Mouse (Mus musculus): ENCODE results near the gene Cldn6. TPM values are rescaled to one million over a fixed set of nuclear protein-coding genes. Genes with fewer than 3 reads are reported as not detected.

The Cldn6 gene
- not detected for polyA plus RNA-seq (2017; shearing (Covaris generic))

DNA sequence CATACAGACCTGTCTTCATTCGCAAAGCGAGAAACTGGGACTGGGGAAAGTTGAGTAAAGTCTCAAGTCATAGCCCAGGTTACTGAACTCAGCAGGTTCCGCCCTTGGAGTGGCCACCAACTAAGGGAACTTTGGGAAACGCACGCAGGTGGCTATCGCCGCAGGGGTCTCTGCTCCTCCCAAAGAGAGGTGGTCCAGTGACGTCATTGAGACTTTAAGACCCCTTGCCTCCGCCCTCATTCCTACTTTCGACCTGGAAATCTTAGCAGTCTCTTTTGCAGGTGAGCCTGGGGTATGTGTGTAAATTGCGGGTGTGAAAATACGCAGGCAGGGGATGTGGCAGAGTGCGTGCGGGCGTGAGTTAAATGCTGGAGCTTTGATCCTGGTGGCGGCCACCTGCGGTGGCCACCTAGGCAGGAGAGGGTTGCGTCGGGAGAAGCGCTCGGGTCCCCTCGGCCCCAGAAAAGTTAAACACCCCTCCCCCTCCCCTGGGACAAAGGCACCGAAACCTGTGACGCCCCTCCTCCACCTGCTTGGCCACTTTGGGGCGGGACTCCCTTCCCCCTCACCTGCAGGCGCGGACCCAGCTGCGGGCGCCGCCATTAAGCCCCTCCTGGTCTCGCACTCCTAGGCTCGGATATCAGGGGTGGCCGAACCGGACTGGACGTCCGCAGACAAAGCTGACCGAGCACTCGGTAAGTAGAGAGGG, at the start of gene Cldn6:
TSS of gene Cldn6 (plus strand) at position 123 of the 709 bp plus-strand sequence.

DNA sequence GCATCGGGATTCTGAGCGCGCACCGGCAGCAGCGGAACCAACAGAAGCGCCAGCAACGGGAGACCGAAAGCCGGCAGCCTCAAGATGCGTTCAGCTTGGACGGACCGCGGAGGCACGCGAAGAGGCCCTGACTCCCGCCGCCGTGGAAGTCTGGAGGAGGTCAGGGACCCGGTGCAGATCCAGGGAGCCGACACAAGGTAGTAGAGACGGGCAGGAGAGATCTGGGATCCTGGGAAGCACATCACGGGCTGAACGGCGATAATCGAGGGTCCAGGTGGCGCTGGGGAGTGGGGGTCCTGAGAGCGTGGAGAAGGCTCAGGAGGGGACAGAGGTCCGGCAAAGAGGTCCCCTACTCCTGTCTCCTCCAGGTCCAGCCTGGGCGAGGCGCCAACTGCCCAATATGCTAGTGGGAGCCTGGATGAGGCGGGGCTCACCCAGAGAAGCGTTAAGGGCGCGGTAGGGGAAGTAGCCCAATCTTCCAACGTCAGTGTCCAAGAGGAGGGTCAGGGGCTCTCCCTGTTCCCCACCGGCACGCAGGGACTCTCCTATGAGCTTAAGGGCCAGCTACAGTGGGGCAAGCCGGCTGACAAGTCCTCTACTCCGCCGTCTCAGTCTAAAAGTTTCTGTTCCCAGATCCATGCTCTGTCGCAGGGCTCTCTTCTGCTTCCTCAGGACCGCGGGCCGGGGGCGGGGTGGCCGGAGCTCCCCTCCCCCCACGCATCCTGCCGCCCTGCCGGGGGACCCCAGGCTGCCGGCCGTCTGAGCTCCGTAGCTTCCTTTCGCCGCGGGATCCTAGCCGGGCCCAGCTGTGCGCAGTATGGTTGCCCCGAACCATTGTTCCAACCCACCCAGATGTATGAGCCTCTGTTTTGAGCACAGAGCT, 34.2 kb upstream of the Cldn6 start, which contains the start of gene Mmp25:
TSS of gene Mmp25 (minus strand) at position 665 of the 883 bp plus-strand sequence.

DNA sequence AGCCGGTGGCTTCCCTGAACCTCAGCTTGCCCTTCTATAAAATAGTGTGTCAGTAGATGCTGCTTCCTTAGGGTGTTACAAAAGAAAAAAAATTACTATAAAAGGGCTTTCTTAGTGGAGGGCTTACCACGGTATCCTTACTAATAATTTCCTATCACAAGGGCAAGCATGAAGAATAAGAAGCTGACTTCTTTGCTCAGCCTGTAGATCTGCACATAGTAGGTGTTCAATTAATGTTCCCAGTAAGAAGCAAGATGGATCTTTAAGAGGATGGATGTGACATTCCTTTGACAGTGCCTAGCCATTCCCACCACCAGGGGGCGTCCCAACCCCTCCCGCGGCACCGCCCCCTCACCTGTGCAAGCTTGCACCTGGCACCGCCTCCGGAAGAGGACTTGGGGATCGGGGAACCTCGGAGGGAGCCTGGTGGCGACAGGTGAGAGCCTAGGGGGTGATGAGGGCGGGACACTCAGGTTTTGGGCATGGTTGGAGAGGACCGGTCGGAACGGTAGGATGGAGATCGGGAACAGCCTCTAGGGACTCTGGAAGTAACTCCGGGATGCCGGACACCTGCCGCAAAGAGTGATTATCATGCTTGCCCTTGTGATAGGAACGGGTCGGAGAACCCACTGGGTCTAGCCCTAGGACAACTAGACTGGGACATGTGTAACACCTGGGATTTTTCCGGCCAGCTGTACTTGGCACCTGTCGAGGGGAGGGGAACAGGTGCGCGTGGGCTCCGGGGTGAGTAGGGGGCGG, 18.8 kb upstream of the Cldn6 start, which contains the start of gene Bicdl2:
TSS of gene Bicdl2 (plus strand) at position 390 of the 759 bp plus-strand sequence.

DNA sequence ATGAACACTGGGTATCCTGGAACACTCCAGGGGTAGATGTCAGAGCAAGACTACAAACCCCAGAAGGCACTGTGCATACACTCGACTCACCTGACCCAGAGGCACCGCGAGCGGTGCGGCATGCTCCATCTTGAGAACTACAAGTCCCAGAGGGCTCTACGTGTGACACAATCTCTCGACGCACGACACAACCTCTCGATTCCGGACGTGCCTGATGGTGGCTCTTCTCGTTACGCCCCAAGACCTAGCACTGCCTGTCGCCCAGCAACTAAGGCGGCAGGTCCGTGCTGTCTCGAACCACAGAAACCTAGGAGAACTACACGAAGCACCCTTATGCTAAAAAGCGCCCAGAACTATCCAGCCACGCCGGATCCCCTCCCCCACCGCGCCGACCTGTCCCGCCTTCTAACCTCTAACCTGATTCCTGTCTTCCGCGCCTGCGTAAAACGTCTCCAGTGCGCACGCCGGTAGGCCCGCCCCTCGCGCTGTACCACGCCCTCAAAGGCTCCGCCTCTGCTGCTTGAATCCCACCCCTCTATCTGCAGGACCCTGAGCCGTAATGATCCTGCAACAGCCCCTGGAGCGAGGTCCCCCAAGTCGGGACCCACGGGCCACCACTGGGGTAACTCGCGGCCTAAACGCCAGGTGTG, 5.5 kb upstream of the Cldn6 start, which contains the start of the genes Hcfc1r1 and Thoc6:
TSS of gene Hcfc1r1 (plus strand) at position 173 of the 650 bp plus-strand sequence.
TSS of gene Thoc6 (minus strand) at position 459 of the 650 bp plus-strand sequence.

DNA sequence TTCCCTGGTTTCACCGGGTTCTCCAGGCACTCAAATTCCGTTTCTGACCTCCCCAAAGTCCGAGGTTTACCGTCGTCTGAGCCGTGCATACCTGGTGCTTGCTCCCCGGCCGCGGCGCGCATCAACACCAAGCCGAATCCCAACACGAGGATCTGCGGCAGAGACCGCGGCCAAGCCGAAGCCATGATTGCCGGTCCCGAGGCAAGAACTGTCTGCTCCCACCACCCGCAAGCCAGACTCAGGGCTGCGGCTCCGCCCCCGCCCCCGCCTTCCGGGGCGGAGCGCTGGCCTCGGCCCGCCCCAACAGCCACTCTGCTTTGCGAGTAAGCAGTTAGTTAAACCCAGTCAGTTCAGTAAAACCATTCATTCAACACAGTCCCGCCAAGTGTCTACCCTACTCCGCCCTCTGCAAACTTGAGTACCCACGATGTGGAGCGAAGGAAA, 1.8 kb upstream of the Cldn6 start, which contains the start of gene Tnfrsf12a:
TSS of gene Tnfrsf12a (minus strand) at position 233 of the 444 bp plus-strand sequence.

DNA sequence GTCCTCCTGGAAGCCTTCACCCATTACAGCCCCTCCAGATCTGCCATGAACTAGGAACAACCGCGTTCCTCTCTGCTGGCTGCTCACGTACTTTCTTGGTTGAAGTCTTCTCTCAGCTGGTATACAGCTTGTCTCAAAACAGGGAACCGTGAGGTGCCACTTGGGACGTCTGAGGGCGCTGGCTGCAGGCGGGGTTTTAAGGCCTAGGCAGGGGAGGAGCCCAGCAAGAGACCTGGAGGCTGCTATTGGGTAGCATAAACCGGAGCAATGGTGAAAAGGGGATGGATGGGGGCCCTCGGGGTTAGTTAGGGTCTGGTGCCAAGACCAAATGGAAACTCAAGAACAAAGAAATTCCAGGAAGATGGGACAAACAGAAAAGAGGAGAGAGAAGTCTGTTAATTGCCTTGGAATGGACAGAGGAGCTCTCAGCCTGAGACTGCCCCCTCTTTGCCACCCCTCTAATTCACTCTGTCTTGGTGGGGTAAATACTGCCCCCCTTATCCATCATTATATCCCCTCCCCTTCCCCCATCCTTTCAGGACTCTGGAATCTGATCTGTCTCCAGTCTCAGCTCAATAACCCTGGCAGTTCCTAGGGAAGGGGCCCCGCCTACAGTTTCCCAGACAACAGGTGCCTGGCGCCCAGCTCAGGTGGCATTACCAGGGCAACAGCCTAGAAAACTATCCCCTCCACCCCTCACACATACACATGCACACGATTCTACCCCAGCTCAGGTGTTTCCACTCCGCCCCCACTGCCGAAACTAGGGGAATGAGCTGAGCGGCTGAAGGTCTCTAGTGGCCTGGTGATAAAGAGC, 5.0 kb downstream of the Cldn6 start, which contains the start of gene Cldn9:
TSS of gene Cldn9 (minus strand) at position 171 of the 817 bp plus-strand sequence.

DNA sequence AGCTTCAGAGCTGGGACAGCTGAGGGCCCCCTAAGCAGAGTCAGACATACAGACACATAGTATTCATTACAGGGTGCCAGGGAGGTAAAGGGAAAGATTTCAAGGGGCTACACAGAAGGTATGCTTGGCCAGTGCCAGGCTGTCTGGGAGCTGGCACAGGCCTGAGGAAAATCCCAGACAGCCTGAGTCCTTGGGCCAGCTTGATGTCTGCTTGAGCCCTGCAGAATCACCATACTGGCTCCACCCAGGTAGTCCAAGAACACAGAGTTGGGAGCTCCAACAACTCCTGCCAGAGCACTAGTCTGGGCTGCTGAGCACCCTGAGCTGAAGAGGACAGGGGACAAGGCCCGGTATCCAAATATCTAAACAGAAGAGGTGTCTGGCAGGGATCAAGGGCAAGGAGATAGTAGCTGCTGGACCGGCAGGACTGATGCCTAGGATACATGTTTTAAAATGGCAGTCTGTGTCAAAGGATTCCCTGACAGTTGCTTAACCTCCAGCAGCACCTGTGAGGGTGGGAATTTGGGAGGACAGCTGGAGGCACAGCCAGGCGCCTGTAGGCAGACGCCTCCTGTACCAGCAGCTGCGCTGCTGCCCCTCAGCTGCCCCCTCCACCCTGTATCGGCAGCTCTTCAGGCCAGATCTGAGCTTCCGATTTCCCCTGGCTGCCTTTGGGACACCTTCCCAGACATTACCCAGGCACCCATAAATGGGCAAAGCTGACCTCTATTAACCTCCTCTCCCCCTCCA, 43.5 kb downstream of the Cldn6 start, which contains the start of gene 1520401A03Rik:
TSS of gene 1520401A03Rik (minus strand) at position 408 of the 750 bp plus-strand sequence.

DNA sequence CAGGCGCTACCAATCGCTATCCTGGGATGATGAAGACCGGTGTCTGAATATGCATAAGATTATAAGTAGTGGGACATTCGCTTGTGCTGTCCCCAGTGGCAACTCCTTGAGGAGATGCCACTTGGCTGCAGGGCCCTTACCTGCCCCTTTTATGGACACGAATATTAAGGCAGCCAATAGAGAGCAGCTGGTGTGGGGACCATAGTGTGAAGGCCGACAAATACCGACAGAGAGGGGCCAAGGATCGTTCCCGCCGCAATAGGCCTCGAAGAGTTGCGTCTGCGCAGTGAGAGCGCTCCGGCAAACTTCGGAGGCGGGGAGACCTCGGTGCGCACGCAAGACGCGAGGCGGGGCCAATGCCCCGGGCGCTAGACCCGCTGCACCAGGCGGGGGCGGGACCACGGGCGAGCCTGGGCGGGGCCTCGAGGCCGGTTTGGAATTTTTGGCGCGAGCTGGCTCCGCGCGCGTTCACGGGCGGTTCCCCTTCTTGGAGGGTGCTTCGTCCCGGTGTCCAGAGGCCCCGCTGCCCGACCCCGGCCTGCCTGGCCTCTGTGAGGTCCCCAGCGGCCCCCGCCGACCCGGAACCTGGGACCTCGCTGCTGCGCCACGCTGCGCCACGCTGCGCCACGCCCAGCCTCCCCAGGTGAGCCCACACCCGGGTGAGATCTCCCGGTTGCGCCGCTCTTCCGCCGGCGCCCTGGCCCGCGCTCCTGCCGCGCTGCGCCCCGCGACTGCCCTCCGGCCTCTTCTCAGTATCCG, 47.1 kb downstream of the Cldn6 start, which contains the start of gene Pkmyt1:
TSS of gene Pkmyt1 (plus strand) at position 338 of the 759 bp plus-strand sequence.

Other genes with a start within 250 kb of the Cldn6 start
- gene Vmn2r117, start 199.6 kb upstream of the Cldn6 start, polyA plus RNA-seq (2017; shearing (Covaris generic)): not detected
- 6.9 TPM for gene Zfp213, start 115.0 kb upstream of the Cldn6 start, polyA plus RNA-seq (2017; shearing (Covaris generic))
- gene Zfp13, start 79.8 kb upstream of the Cldn6 start, polyA plus RNA-seq (2017; shearing (Covaris generic)): not detected
- 4.8 TPM for gene Zscan10, start 78.4 kb upstream of the Cldn6 start, polyA plus RNA-seq (2017; shearing (Covaris generic))
- 0.25 TPM for gene Mmp25, start 34.0 kb upstream of the Cldn6 start, polyA plus RNA-seq (2017; shearing (Covaris generic))
- 0.19 TPM for gene Bicdl2, start 18.7 kb upstream of the Cldn6 start, polyA plus RNA-seq (2017; shearing (Covaris generic))
- gene Hcfc1r1, start 5.7 kb upstream of the Cldn6 start, polyA plus RNA-seq (2017; shearing (Covaris generic)): 46.6 TPM
- gene Thoc6, start 5.4 kb upstream of the Cldn6 start, polyA plus RNA-seq (2017; shearing (Covaris generic)): 21.0 TPM
- 20.5 TPM for gene Tnfrsf12a, start 1.8 kb upstream of the Cldn6 start, polyA plus RNA-seq (2017; shearing (Covaris generic))
- not detected for gene Cldn9, start 4.8 kb downstream of the Cldn6 start, polyA plus RNA-seq (2017; shearing (Covaris generic))
- not detected for gene 1520401A03Rik, start 43.5 kb downstream of the Cldn6 start, polyA plus RNA-seq (2017; shearing (Covaris generic))
- 51.3 TPM for gene Pkmyt1, start 47.1 kb downstream of the Cldn6 start, polyA plus RNA-seq (2017; shearing (Covaris generic))
- 3.1 TPM for gene Paqr4, start 61.6 kb downstream of the Cldn6 start, polyA plus RNA-seq (2017; shearing (Covaris generic))
- gene Kremen2, start 66.6 kb downstream of the Cldn6 start, polyA plus RNA-seq (2017; shearing (Covaris generic)): 2.4 TPM
- gene Flywch1, start 92.4 kb downstream of the Cldn6 start, polyA plus RNA-seq (2017; shearing (Covaris generic)): 25.6 TPM
- 1.7 TPM for gene Flywch2, start 106.8 kb downstream of the Cldn6 start, polyA plus RNA-seq (2017; shearing (Covaris generic))
- gene Srrm2, start 111.3 kb downstream of the Cldn6 start, polyA plus RNA-seq (2017; shearing (Covaris generic)): 1,161 TPM
- gene Elob, start 149.9 kb downstream of the Cldn6 start, polyA plus RNA-seq (2017; shearing (Covaris generic)): 389 TPM
- gene Prss33, start 156.8 kb downstream of the Cldn6 start, polyA plus RNA-seq (2017; shearing (Covaris generic)): not detected
- gene Prss32, start 164.6 kb downstream of the Cldn6 start, polyA plus RNA-seq (2017; shearing (Covaris generic)): not detected
- gene Prss41, start 164.9 kb downstream of the Cldn6 start, polyA plus RNA-seq (2017; shearing (Covaris generic)): 3.6 TPM
- gene Prss21, start 188.8 kb downstream of the Cldn6 start, polyA plus RNA-seq (2017; shearing (Covaris generic)): not detected
- gene Dcpp1, start 201.6 kb downstream of the Cldn6 start, polyA plus RNA-seq (2017; shearing (Covaris generic)): not detected
- gene Dcpp2, start 201.6 kb downstream of the Cldn6 start, polyA plus RNA-seq (2017; shearing (Covaris generic)): not detected
- not detected for gene Dcpp3, start 238.2 kb downstream of the Cldn6 start, polyA plus RNA-seq (2017; shearing (Covaris generic))